12 mouse cellular contexts compared by ENCODE assay signal in genomic region chr17:6008590-6008989, GRCm38 (mm10).
A peak's percentile ranks its signal among the peaks of the same experiment; 100 is the strongest.
DNase-seq lines count a peak whose midpoint lies in the region; ATAC-seq and TF ChIP-seq lines count a peak whose summit lies in the region.
"Had no signal": no experiment of that assay in that cellular context is flagged by ENCODE, and none has a peak within 500 bp of the region (broad histone marks: within the 10 kb centered on the region; RNA-seq: fewer than 3 reads in every experiment).

No protein-coding gene starts in this region.

- TF ChIP-seq CTCF in stomach, postnatal 0 days (IDR thresholded peaks at IDR 0.05; ENCODE audit: low read depth): no peak

- H3K9me3 ChIP-seq in lung, embryonic 16.5 days (ENCODE audit: control insufficient read depth, low read length): no peaks in the 10 kb centered on the region
- H3K9me3 ChIP-seq in megakaryocyte, embryonic 14.5 days: no peaks in the 10 kb centered on the region
- no peaks in the 10 kb centered on the region for H3K9me3 ChIP-seq in stomach, postnatal 0 days (ENCODE audit: control insufficient read depth, low read length)
- H3K9me3 ChIP-seq in limb, embryonic 10.5 days (replicated peaks): no peaks in the 10 kb centered on the region

- H3K27me3 ChIP-seq in lung, embryonic 16.5 days (ENCODE audit: control insufficient read depth, insufficient read depth, low read depth, low read length): no peaks in the 10 kb centered on the region
- no peaks in the 10 kb centered on the region for H3K27me3 ChIP-seq in megakaryocyte, embryonic 14.5 days (replicated peaks)
- H3K27me3 ChIP-seq in stomach, postnatal 0 days (ENCODE audit: control insufficient read depth, insufficient read depth, low read length): no peaks in the 10 kb centered on the region
- no peaks in the 10 kb centered on the region for H3K27me3 ChIP-seq in limb, embryonic 10.5 days (ENCODE audit: low read depth, poor library complexity, severe bottlenecking)
- H3K27me3 ChIP-seq: neural tube, embryonic 12.5 days had no signal

- H3K27ac ChIP-seq in lung, embryonic 16.5 days (ENCODE audit: low read length): peak overlapping the region; percentile 27; the same call in 1 of the 2 replicates
- peak overlapping the region; percentile 56 for H3K27ac ChIP-seq in stomach, postnatal 0 days (replicated peaks)
- H3K27ac ChIP-seq in limb, embryonic 10.5 days: no peak overlapping the region
- H3K27ac ChIP-seq: neural tube, embryonic 12.5 days had no signal

- peaks cover 34% of the 10 kb centered on the region for H3K4me1 ChIP-seq in lung, embryonic 16.5 days (replicated peaks; ENCODE audit: control insufficient read depth, insufficient read depth, low read length)
- H3K4me1 ChIP-seq in megakaryocyte, embryonic 14.5 days: peaks cover 75% of the 10 kb centered on the region
- H3K4me1 ChIP-seq in stomach, postnatal 0 days (replicated peaks; ENCODE audit: control insufficient read depth, insufficient read depth): peaks cover 13% of the 10 kb centered on the region; the same call in 1 of the 2 replicates
- H3K4me1 ChIP-seq in limb, embryonic 10.5 days: peaks cover 22% of the 10 kb centered on the region

- WGBS in lung, embryonic 16.5 days: 59% methylated on average over 11 of the region's 11 CpGs
- 65% methylated on average over 11 of the region's 11 CpGs for WGBS in stomach, postnatal 0 days
- WGBS in limb, embryonic 10.5 days: 86% methylated on average over 11 of the region's 11 CpGs

- no peak for TF ChIP-seq EP300 in stomach, postnatal 0 days (optimal IDR thresholded peaks at IDR 0.05)

- no peak overlapping the region for H3K4me3 ChIP-seq in lung, embryonic 16.5 days (ENCODE audit: low read length)
- H3K4me3 ChIP-seq in megakaryocyte, embryonic 14.5 days (replicated peaks): peak overlapping the region; percentile 80
- no peak overlapping the region for H3K4me3 ChIP-seq in stomach, postnatal 0 days (ENCODE audit: low read depth, low read length)
- no peak overlapping the region for H3K4me3 ChIP-seq in limb, embryonic 10.5 days
- H3K4me3 ChIP-seq: neural tube, embryonic 12.5 days had no signal

- no peak overlapping the region for H3K4me2 ChIP-seq in lung, embryonic 16.5 days (ENCODE audit: low read depth, low read length)
- H3K4me2 ChIP-seq in stomach, postnatal 0 days (replicated peaks; ENCODE audit: low read depth): no peak overlapping the region
- H3K4me2 ChIP-seq: neural tube, embryonic 12.5 days had no signal

- H3K36me3 ChIP-seq in lung, embryonic 16.5 days (ENCODE audit: control insufficient read depth, insufficient read depth, low read length): no peaks in the 10 kb centered on the region
- peaks cover 36% of the 10 kb centered on the region for H3K36me3 ChIP-seq in megakaryocyte, embryonic 14.5 days (replicated peaks; ENCODE audit: low read length)
- peaks cover 4% of the 10 kb centered on the region; the same call in 1 of the 2 replicates for H3K36me3 ChIP-seq in stomach, postnatal 0 days (ENCODE audit: control insufficient read depth, insufficient read depth, low read length)
- no peaks in the 10 kb centered on the region for H3K36me3 ChIP-seq in limb, embryonic 10.5 days
- H3K36me3 ChIP-seq: neural tube, embryonic 12.5 days had no signal

- no peak overlapping the region for H3K9ac ChIP-seq in lung, embryonic 16.5 days (ENCODE audit: low read length)
- H3K9ac ChIP-seq in stomach, postnatal 0 days (ENCODE audit: low read length): no peak overlapping the region
- H3K9ac ChIP-seq: neural tube, embryonic 12.5 days had no signal

- DNase-seq in lung, postnatal 25 days (ENCODE audit: low spot score): no peak
- DNase-seq in stomach, postnatal 0 days (ENCODE audit: low spot score): no peak
- DNase-seq in frontal cortex, postnatal 36 days (ENCODE audit: low spot score in 2 of 2): no peak
- DNase-seq in limb, embryonic 10.5 days (ENCODE audit: low spot score): no peak
- DNase-seq: cerebellum, postnatal 36 days; kidney, postnatal 36 days; right cerebral cortex, postnatal 14 days had no signal

- ATAC-seq in lung, embryonic 16.5 days (ENCODE audit: low read depth): no peak
- ATAC-seq in common myeloid progenitor, adult 5-6 weeks (replicated peaks; ENCODE audit: low read depth, poor library complexity, severe bottlenecking): peak; percentile 67
- no peak for ATAC-seq in stomach, postnatal 0 days (ENCODE audit: low FRiP score, low TSS enrichment)
- ATAC-seq: activated CD4-positive, CD25-positive, alpha-beta regulatory T cell, adult 4 months had no signal
